Mouse (Mus musculus) stomach, embryonic 14.5 days (tissue): ENCODE data around the gene Mbtps2. TPM values are rescaled to one million over a fixed set of nuclear protein-coding genes. Genes with fewer than 3 reads are reported as not detected.

Experiments used
- polyA plus RNA-seq: library from polyadenylated mRNA; unstranded; fragments of >200 nt; fragmentation: Nextera tagmentation; extraction: Ambion mirVana; gene quantifications from 2 replicates; pipeline ENCODE4 v1.2.1, GENCODE M21; 2014

The Mbtps2 gene
- polyA plus RNA-seq, 1 experiment from 2014 or later, result 24.3 TPM

Other genes with a start within 250 kb of the Mbtps2 start
- gene Phex, start 183.4 kb downstream of the Mbtps2 start, polyA plus RNA-seq, result 0.22 and 0.35 TPM in 2 replicates
- gene Sms, start 106.4 kb downstream of the Mbtps2 start, polyA plus RNA-seq, result 59.1 and 60.4 TPM in 2 replicates
- gene Yy2, start 29.7 kb downstream of the Mbtps2 start, polyA plus RNA-seq, result 5.4 and 6.5 TPM in 2 replicates
- gene Smpx, start 100.2 kb upstream of the Mbtps2 start, polyA plus RNA-seq, result 5.0 and 5.2 TPM in 2 replicates
- gene Klhl34, start 219.7 kb upstream of the Mbtps2 start, polyA plus RNA-seq, result 0.91 and 1.4 TPM in 2 replicates